Mouse (Mus musculus): ENCODE measurements around the gene Ankrd54.

GRCm38 (mm10) chr15:79108421-79109320, 46.0 kb upstream of the Ankrd54 start, which contains the start of gene Micall1:
- no peak for TF ChIP-seq CTCF (IDR thresholded peaks at IDR 0.05; ENCODE audit: borderline replicate concordance, extremely low read depth, insufficient read depth, insufficient read length)
- TF ChIP-seq POLR2A (IDR thresholded peaks at IDR 0.05; ENCODE audit: borderline replicate concordance, extremely low read depth, insufficient read depth, insufficient read length, poor library complexity, severe bottlenecking) = peak; percentile 29; the same call in 1 of the 2 replicates

Measured in brain, embryonic 14.5 days (tissue).